Mouse (Mus musculus): Measurements from ENCODE around the gene Hist1h2af. TPM values are rescaled to one million over a fixed set of nuclear protein-coding genes. Genes with fewer than 3 reads are reported as not detected.

Hist1h2af gene
- polyA plus RNA-seq, 1 experiment from 2014 or later: 3.1 TPM

DNA sequence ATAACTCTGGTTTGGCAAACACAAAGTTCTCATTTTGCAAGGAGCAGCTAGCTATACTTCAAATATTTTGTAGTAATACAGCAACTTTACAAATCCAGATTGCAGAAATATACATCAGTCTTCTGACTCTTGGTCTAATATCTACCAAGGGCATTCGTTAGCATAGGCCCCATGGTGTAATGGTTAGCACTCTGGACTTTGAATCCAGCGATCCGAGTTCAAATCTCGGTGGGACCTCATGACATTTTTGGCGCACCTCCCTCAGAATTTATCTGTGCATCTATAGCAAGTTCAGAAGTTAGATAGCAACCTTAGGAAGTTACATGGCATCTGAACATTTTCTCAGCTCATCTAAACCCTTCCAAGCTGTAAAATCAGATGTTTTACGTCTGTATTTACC, 14.8 kb upstream of the Hist1h2af start:
- H3K27ac ChIP-seq (ENCODE audit: low read length): no peak overlapping the region
- 0% methylated on average over 6 of the region's 6 CpGs for WGBS
- peak overlapping the region; percentile 99 for H3K4me2 ChIP-seq (ENCODE audit: low read depth, low read length)
- H3K9me3 ChIP-seq (replicated peaks; ENCODE audit: control insufficient read depth, low read length): no peaks in the 10 kb centered on the region
- ATAC-seq (ENCODE audit: insufficient read depth, low FRiP score): peak; percentile 66
- peaks cover 3% of the 10 kb centered on the region for H3K4me1 ChIP-seq (ENCODE audit: control insufficient read depth, insufficient read depth, low read length)
- 0 out of 2 replicates have a peak overlapping the region, but pooled peaks have one; percentile 40 for H3K9ac ChIP-seq (ENCODE audit: low read length)
- H3K27me3 ChIP-seq (ENCODE audit: control insufficient read depth, insufficient read depth, low read length): no peaks in the 10 kb centered on the region
- H3K4me3 ChIP-seq (replicated peaks; ENCODE audit: low read length): peak overlapping the region; percentile 43
- no peaks in the 10 kb centered on the region for H3K36me3 ChIP-seq (ENCODE audit: control insufficient read depth, insufficient read depth, low read length)

DNA sequence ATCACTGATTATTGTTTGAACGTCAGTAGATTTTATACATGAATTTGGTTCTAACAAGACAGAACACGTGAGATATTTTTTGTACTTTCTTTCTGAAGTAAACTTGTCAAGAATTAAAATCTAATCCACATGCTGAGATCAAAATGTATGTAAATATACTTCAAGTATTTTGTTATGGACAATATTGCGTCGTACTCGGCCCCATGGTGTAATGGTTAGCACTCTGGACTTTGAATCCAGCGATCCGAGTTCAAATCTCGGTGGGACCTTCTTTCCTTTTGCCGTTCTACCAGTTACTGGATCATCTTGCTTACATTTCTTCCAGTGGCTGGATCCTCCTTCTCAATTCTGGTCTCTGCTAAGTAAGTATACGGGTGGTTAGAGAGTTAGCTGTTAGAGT, 14.3 kb upstream of the Hist1h2af start:
- H3K27ac ChIP-seq (ENCODE audit: low read length): no peak overlapping the region

DNA sequence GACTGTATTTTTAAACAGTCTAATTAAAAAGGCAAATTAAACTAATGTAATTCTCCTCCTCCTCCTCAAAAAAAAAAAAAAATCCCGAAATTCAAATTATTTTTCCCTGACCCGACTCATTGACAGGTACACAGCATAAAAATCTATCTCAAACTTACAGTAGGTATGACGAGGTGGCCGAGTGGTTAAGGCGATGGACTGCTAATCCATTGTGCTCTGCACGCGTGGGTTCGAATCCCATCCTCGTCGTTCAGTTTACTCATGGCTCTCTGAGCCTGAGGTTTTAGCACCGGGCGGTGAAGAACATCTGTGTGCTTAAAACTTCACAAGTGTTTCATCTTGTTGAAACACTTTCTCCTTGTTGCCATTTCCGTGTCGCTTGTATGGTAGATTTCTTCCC, 12.0 kb upstream of the Hist1h2af start:
- Histone ChIP-seq H3K9me3 (replicated peaks; ENCODE audit: control insufficient read depth, low read length) (no peaks in the 10 kb centered on the region), H3K27me3 (ENCODE audit: control insufficient read depth, insufficient read depth, low read length) (no peaks in the 10 kb centered on the region), H3K36me3 (ENCODE audit: control insufficient read depth, insufficient read depth, low read length) (no peaks in the 10 kb centered on the region), H3K9ac (ENCODE audit: low read length) (no peak overlapping the region), H3K4me2 (ENCODE audit: low read depth, low read length) (peak overlapping the region; percentile 42), H3K27ac (ENCODE audit: low read length) (no peak overlapping the region), H3K4me3 (replicated peaks; ENCODE audit: low read length) (0 out of 2 replicates have a peak overlapping the region, but pooled peaks have one; percentile 5), H3K4me1 (ENCODE audit: control insufficient read depth, insufficient read depth, low read length) (peaks cover 4% of the 10 kb centered on the region; the same call in 1 of the 2 replicates)
- ATAC-seq (ENCODE audit: insufficient read depth, low FRiP score): no peak
- 1% methylated on average over 14 of the region's 14 CpGs for WGBS

More for the DNA sequence above, 14.3 kb upstream of the Hist1h2af start:
- Histone ChIP-seq H3K9me3 (replicated peaks; ENCODE audit: control insufficient read depth, low read length) (no peaks in the 10 kb centered on the region), H3K4me1 (ENCODE audit: control insufficient read depth, insufficient read depth, low read length) (peaks cover 3% of the 10 kb centered on the region), H3K4me3 (replicated peaks; ENCODE audit: low read length) (peak overlapping the region; percentile 43), H3K27me3 (ENCODE audit: control insufficient read depth, insufficient read depth, low read length) (no peaks in the 10 kb centered on the region), H3K36me3 (ENCODE audit: control insufficient read depth, insufficient read depth, low read length) (no peaks in the 10 kb centered on the region), H3K4me2 (ENCODE audit: low read depth, low read length) (peak overlapping the region; percentile 99), H3K9ac (ENCODE audit: low read length) (0 out of 2 replicates have a peak overlapping the region, but pooled peaks have one; percentile 40)
- WGBS: under 1% methylated on average over 10 of the region's 10 CpGs
- ATAC-seq (ENCODE audit: insufficient read depth, low FRiP score): peak; percentile 50

DNA sequence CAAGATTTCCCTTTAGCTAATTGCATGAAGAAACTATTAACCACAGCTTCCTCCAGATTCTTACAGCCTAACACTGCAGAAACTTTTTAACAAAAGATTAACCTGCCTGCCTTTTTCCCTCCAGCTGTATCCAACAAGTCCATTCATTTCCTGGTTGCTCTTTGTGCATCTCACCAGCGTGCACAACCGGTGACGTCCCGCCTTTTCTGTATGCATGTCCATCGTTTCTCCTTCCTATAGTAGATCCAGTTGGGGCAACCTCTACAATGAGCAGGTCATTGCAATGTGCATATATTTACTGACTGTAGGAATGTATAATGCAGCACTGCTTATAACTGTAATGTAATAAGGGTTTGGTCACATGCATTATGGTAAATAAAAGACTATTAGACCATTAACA, 9.7 kb upstream of the Hist1h2af start:
- Histone ChIP-seq H3K4me3 (replicated peaks; ENCODE audit: low read length) (no peak overlapping the region), H3K27me3 (ENCODE audit: control insufficient read depth, insufficient read depth, low read length) (no peaks in the 10 kb centered on the region), H3K9me3 (replicated peaks; ENCODE audit: control insufficient read depth, low read length) (no peaks in the 10 kb centered on the region), H3K27ac (ENCODE audit: low read length) (no peak overlapping the region), H3K4me1 (ENCODE audit: control insufficient read depth, insufficient read depth, low read length) (peaks cover 6% of the 10 kb centered on the region; the same call in 1 of the 2 replicates), H3K4me2 (ENCODE audit: low read depth, low read length) (no peak overlapping the region), H3K36me3 (ENCODE audit: control insufficient read depth, insufficient read depth, low read length) (no peaks in the 10 kb centered on the region), H3K9ac (ENCODE audit: low read length) (no peak overlapping the region)
- ATAC-seq (ENCODE audit: insufficient read depth, low FRiP score): no peak
- 44% methylated on average over 5 of the region's 5 CpGs for WGBS

DNA sequence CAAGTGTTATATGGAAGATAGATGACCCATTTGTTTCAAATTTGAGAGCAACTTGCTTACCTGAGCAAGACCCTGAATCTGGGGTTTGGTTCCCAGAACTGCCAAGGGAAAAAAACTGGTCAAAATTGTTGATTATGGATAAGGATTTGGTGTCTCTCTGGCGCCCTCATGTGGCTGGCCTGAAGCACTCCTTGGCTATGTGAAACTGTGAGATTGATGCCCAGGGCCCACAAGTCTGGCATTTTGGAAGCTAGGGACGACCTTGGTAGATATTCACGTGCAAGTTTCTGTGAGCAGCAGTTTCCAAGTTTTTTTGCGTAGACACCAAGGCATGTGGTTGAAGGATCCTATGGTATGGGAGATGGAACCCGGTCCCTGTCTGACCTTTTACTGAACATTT, 9.1 kb upstream of the Hist1h2af start:
- H3K27me3 ChIP-seq (ENCODE audit: control insufficient read depth, insufficient read depth, low read length): no peaks in the 10 kb centered on the region
- H3K9me3 ChIP-seq (replicated peaks; ENCODE audit: control insufficient read depth, low read length): no peaks in the 10 kb centered on the region
- no peak overlapping the region for H3K4me2 ChIP-seq (ENCODE audit: low read depth, low read length)
- H3K9ac ChIP-seq (ENCODE audit: low read length): no peak overlapping the region
- H3K27ac ChIP-seq (ENCODE audit: low read length): no peak overlapping the region
- no peak overlapping the region for H3K4me3 ChIP-seq (replicated peaks; ENCODE audit: low read length)
- 11% methylated on average over 5 of the region's 5 CpGs for WGBS
- no peaks in the 10 kb centered on the region for H3K36me3 ChIP-seq (ENCODE audit: control insufficient read depth, insufficient read depth, low read length)
- no peak for ATAC-seq (ENCODE audit: insufficient read depth, low FRiP score)
- H3K4me1 ChIP-seq (ENCODE audit: control insufficient read depth, insufficient read depth, low read length): peaks cover 8% of the 10 kb centered on the region

DNA sequence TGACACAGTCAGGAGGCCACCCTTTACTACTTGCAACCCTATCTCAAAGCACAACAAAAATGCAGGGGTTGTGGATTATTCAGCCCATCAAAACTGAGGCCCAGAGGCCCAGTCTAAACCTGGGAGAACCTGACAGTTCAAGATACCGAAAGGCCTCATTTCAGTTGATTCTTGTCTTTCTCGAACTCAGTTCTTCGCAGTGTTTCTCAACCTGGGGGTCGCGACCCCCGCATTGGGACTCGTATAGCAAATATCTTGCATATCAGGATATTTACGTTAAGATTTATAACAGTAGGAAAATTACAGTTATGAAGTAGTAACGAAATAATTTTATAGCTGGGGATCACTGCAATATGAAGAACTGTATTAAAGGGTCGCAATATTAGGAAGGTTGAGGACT, 7.8 kb upstream of the Hist1h2af start:
- ATAC-seq (ENCODE audit: insufficient read depth, low FRiP score): no peak
- Histone ChIP-seq H3K27ac (ENCODE audit: low read length) (no peak overlapping the region), H3K27me3 (ENCODE audit: control insufficient read depth, insufficient read depth, low read length) (no peaks in the 10 kb centered on the region), H3K4me1 (ENCODE audit: control insufficient read depth, insufficient read depth, low read length) (peaks cover 8% of the 10 kb centered on the region), H3K4me2 (ENCODE audit: low read depth, low read length) (peak overlapping the region; percentile 63), H3K9ac (ENCODE audit: low read length) (0 out of 2 replicates have a peak overlapping the region, but pooled peaks have one; percentile 46), H3K9me3 (replicated peaks; ENCODE audit: control insufficient read depth, low read length) (no peaks in the 10 kb centered on the region), H3K4me3 (replicated peaks; ENCODE audit: low read length) (peak overlapping the region; percentile 55), H3K36me3 (ENCODE audit: control insufficient read depth, insufficient read depth, low read length) (no peaks in the 10 kb centered on the region)
- WGBS: 4% methylated on average over 10 of the region's 10 CpGs

DNA sequence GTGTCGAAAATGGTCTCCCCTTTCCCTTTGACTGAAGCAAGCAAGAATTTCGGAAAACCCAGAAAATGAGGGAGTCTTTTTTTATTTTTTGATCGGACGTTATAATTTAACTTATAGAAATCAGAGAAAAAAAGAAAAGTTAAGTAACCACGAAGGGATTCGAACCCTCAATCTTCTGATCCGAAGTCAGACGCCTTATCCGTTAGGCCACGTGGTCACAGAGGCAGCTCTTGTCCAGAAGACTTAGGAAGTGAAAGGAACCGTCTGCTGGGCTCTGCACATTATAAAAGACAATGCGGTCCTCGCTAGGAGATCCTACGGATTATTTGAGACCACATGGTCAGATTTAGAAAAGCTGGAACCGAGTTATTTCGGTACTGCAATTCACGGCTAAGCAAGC, 7.4 kb upstream of the Hist1h2af start:
- peak overlapping the region; percentile 63 for H3K4me2 ChIP-seq (ENCODE audit: low read depth, low read length)

DNA sequence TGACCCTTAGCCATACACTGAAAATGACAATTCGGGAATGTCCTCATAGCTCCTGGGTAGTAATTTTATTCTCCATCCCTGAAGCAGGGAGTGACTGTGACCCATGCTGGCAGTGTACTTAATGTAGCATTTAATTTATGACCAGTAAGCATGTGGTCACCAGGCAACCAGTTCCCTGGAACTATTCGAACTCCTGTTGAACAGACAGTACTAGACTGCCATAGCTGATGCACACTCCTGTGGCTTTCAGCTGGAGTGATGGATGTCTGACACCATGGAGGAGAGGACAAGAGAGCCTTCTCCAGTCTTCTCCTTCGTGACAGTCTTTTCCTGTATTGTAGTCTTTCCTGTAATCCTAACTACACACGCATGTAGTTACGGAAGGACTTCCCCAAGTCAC, 4.7 kb upstream of the Hist1h2af start:
- Histone ChIP-seq H3K36me3 (ENCODE audit: control insufficient read depth, insufficient read depth, low read length) (no peaks in the 10 kb centered on the region), H3K4me3 (replicated peaks; ENCODE audit: low read length) (no peak overlapping the region)
- 78% methylated on average over 5 of the region's 5 CpGs for WGBS

More for the DNA sequence above, 7.4 kb upstream of the Hist1h2af start:
- Histone ChIP-seq H3K27ac (ENCODE audit: low read length) (peak overlapping the region; percentile 76), H3K9ac (ENCODE audit: low read length) (peak overlapping the region; percentile 65), H3K9me3 (replicated peaks; ENCODE audit: control insufficient read depth, low read length) (no peaks in the 10 kb centered on the region), H3K4me1 (ENCODE audit: control insufficient read depth, insufficient read depth, low read length) (peaks cover 8% of the 10 kb centered on the region), H3K36me3 (ENCODE audit: control insufficient read depth, insufficient read depth, low read length) (no peaks in the 10 kb centered on the region), H3K4me3 (replicated peaks; ENCODE audit: low read length) (peak overlapping the region; percentile 55), H3K27me3 (ENCODE audit: control insufficient read depth, insufficient read depth, low read length) (no peaks in the 10 kb centered on the region)
- WGBS: 1% methylated on average over 17 of the region's 17 CpGs
- ATAC-seq (ENCODE audit: insufficient read depth, low FRiP score): no peak; the same call in 1 of the 2 replicates

DNA sequence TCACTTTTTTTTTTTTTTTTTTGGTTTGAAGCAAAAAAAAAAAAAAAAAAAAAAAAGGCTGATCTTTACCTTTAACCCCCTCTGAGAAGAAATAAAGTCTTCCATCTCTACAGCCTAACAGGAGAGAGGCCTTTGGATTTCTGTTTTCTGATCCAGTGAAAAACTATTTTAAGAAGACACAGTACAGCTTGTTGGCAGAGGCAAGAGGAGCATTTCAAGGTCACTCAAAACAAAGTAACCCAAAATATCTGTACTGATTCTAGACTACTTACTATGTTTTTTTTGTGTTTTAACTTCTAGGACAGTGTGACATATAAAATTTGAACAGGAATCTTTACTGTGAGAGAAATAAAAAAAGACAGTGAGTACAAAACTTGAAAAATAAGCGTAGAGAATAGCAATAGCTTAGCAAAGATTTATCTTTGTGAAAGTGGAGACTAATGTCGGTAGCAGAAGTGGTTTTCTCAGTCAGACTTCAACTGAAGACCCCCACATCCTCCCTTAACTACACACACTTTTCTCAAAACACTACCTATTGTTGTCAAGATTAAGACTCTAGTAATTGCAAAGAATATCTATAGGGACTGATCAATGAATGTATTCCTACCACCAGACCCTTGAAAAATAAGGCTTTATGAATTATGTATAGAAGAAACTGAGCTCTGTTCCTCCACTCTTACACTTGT, 4.1 kb upstream of the Hist1h2af start:
- H3K4me3 ChIP-seq (replicated peaks; ENCODE audit: low read length): peak overlapping the region; percentile 60
- peak overlapping the region; percentile 82 for H3K9ac ChIP-seq (ENCODE audit: low read length)
- WGBS: 10% methylated on average over 2 of the region's 2 CpGs
- H3K4me2 ChIP-seq (ENCODE audit: low read depth, low read length): peak overlapping the region; percentile 63
- peaks cover 25% of the 10 kb centered on the region for H3K4me1 ChIP-seq (ENCODE audit: control insufficient read depth, insufficient read depth, low read length)
- no peaks in the 10 kb centered on the region for H3K36me3 ChIP-seq (ENCODE audit: control insufficient read depth, insufficient read depth, low read length)
- H3K27me3 ChIP-seq (ENCODE audit: control insufficient read depth, insufficient read depth, low read length): no peaks in the 10 kb centered on the region
- H3K27ac ChIP-seq (ENCODE audit: low read length): peak overlapping the region; percentile 98; the same call in 1 of the 2 replicates
- H3K9me3 ChIP-seq (replicated peaks; ENCODE audit: control insufficient read depth, low read length): no peaks in the 10 kb centered on the region
- ATAC-seq (ENCODE audit: insufficient read depth, low FRiP score): no peak

More for the DNA sequence above, 4.7 kb upstream of the Hist1h2af start:
- Histone ChIP-seq H3K9ac (ENCODE audit: low read length) (no peak overlapping the region), H3K4me2 (ENCODE audit: low read depth, low read length) (no peak overlapping the region), H3K9me3 (replicated peaks; ENCODE audit: control insufficient read depth, low read length) (no peaks in the 10 kb centered on the region), H3K27me3 (ENCODE audit: control insufficient read depth, insufficient read depth, low read length) (no peaks in the 10 kb centered on the region), H3K27ac (ENCODE audit: low read length) (peak overlapping the region; percentile 9), H3K4me1 (ENCODE audit: control insufficient read depth, insufficient read depth, low read length) (peaks cover 22% of the 10 kb centered on the region)
- no peak for ATAC-seq (ENCODE audit: insufficient read depth, low FRiP score)
